Mouse (Mus musculus): ENCODE results near the gene Sertad2. TPM values are rescaled to one million over a fixed set of nuclear protein-coding genes. Genes with fewer than 3 reads are reported as not detected.

Sertad2 gene
- total and polyA plus RNA-seq, 3 experiments = 5.9 to 13.1 (median 6.0) TPM

- peaks cover 8% of the 10 kb centered on the region for H3K9me3 ChIP-seq (replicated peaks; ENCODE audit: low read length)
- no peak overlapping the region for H3K27ac ChIP-seq (ENCODE audit: insufficient read depth, low read depth)
- H3K79me2 ChIP-seq (replicated peaks; ENCODE audit: control insufficient read depth, extremely low read depth, insufficient read depth, poor library complexity, severe bottlenecking) = no peaks in the 10 kb centered on the region
- dilution Hi-C loops (cut with MboI; ENCODE audit: extremely low pct_ligation_motif_present, extremely low pct_unique_long_range_greater_than_20kb, low sequenced_read_pairs) = no loop called here
- H3K4me3 ChIP-seq (replicated peaks in 1 of 3; ENCODE audit: low read depth in 2 of 3, low read length in 2 of 3, poor library complexity in 1 of 3) = no peak overlapping the region
- H3K4me1 ChIP-seq (ENCODE audit: control insufficient read depth in 1 of 2, insufficient read depth in 2 of 2) = peaks cover 13 to 39% of the 10 kb centered on the region in 2 experiments
- TF ChIP-seq RCOR1 (conservative IDR thresholded peaks at IDR 0.05; ENCODE audit: low read depth, low read length) (no peak), KAT2A (IDR thresholded peaks at IDR 0.05; ENCODE audit: insufficient replicate concordance, low read length) (no peak), SIN3A (IDR thresholded peaks at IDR 0.05; ENCODE audit: low read length) (no peak), MAX (IDR thresholded peaks at IDR 0.05; ENCODE audit: low read length) (no peak)
- in situ Hi-C loops (cut with MboI; ENCODE audit: low pct_ligation_motif_present, low pct_unique_long_range_greater_than_20kb, low sequenced_read_pairs) = no loop called here
- no peaks in the 10 kb centered on the region for H3K27me3 ChIP-seq (replicated peaks)
- H3K4me2 ChIP-seq (ENCODE audit: insufficient read depth, low read depth, poor library complexity, severe bottlenecking) = no peak overlapping the region
- no peak overlapping the region for H3K9ac ChIP-seq (ENCODE audit: insufficient read depth, low read depth)
- no peak for DNase-seq (ENCODE audit: extremely low read depth)
- peaks cover 0 to 26% of the 10 kb centered on the region in 2 experiments for H3K36me3 ChIP-seq (replicated peaks in 1 of 2; ENCODE audit: control insufficient read depth in 1 of 2, insufficient read depth in 1 of 2, low read length in 1 of 2)
Observed at GRCm38 (mm10) chr11:20559236-20559950, 16.3 kb downstream of the Sertad2 start.

GRCm38 (mm10) chr11:20559951-20560642 lies 17.0 kb downstream of the Sertad2 start:
- H3K27ac ChIP-seq (ENCODE audit: insufficient read depth, low read depth) = no peak overlapping the region
- H3K4me1 ChIP-seq (ENCODE audit: control insufficient read depth in 1 of 2, insufficient read depth in 2 of 2) = peaks cover 14 to 32% of the 10 kb centered on the region in 2 experiments
- TF ChIP-seq CHD1 (IDR thresholded peaks at IDR 0.05; ENCODE audit: low read depth, low read length) (no peak), RAD21 (IDR thresholded peaks at IDR 0.05; ENCODE audit: low read depth, low read length) (no peak), ZKSCAN1 (IDR thresholded peaks at IDR 0.05; ENCODE audit: borderline replicate concordance, low read depth, low read length) (no peak), SIN3A (IDR thresholded peaks at IDR 0.05; ENCODE audit: low read length) (no peak), ZMIZ1 (IDR thresholded peaks at IDR 0.05; ENCODE audit: low read depth, low read length) (no peak), JUN (IDR thresholded peaks at IDR 0.05; ENCODE audit: insufficient read depth, low read depth, low read length) (no peak), CTCF (conservative IDR thresholded peaks at IDR 0.05 in 1 of 2, IDR thresholded peaks at IDR 0.05 in 1 of 2; ENCODE audit: low read depth in 2 of 2, low read length in 2 of 2) (no peak), USF2 (conservative IDR thresholded peaks at IDR 0.05; ENCODE audit: low read depth, low read length) (no peak), TBP (conservative IDR thresholded peaks at IDR 0.05; ENCODE audit: low read depth, low read length) (no peak), CHD2 (IDR thresholded peaks at IDR 0.05; ENCODE audit: low read length) (no peak)
- in situ Hi-C loops (cut with MboI; ENCODE audit: low pct_ligation_motif_present, low pct_unique_long_range_greater_than_20kb, low sequenced_read_pairs) (no loop called here), dilution Hi-C loops (cut with MboI; ENCODE audit: extremely low pct_ligation_motif_present, extremely low pct_unique_long_range_greater_than_20kb, low sequenced_read_pairs) (no loop called here)
- H3K27me3 ChIP-seq (replicated peaks) = no peaks in the 10 kb centered on the region
- peaks cover 8% of the 10 kb centered on the region for H3K9me3 ChIP-seq (replicated peaks; ENCODE audit: low read length)
- H3K4me3 ChIP-seq (replicated peaks in 1 of 3; ENCODE audit: low read depth in 2 of 3, low read length in 2 of 3, poor library complexity in 1 of 3) = no peak overlapping the region
- peaks cover 0 to 28% of the 10 kb centered on the region in 2 experiments for H3K36me3 ChIP-seq (replicated peaks in 1 of 2; ENCODE audit: control insufficient read depth in 1 of 2, insufficient read depth in 1 of 2, low read length in 1 of 2)
- H3K4me2 ChIP-seq (ENCODE audit: insufficient read depth, low read depth, poor library complexity, severe bottlenecking) = no peak overlapping the region
- DNase-seq (ENCODE audit: extremely low read depth) = no peak
- H3K79me2 ChIP-seq (replicated peaks; ENCODE audit: control insufficient read depth, extremely low read depth, insufficient read depth, poor library complexity, severe bottlenecking) = no peaks in the 10 kb centered on the region
- H3K9ac ChIP-seq (ENCODE audit: insufficient read depth, low read depth) = no peak overlapping the region
